Mouse (Mus musculus) left cerebral cortex, adult 11 months (tissue): ENCODE measurements at regions not wholly inside any gene's neighbourhood (a gene's known extent, or its start where the extent isn't known, plus 50 kb on each side); places are given as distances from the start of the nearest gene placed in this dataset.

ENCODE experiments used
- DNase-seq: peaks from one replicate; pipeline ENCODE4 v3.0.0; 2022; ENCODE audit warnings: low spot score

DNA sequence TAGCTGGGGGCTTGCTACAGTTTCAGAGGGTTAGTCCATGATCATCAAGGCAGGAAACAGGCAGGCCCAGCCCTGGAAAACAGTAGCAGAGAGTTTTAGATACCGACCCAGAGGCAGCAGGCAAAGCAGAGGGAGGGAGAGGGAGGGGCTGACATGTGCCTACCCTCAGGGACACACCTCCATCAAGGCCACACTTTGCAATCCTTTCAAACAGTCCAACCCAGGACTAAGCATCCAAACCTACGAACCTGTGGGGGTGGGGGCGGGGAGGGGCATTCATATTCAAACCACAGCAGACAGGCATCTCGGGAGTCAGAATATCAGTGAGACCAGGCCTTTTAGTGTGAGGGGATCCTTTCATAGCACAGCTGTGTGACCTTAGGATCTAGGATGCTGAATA is 103.2 kb downstream of the Fam168b start:
- no peak for DNase-seq

DNA sequence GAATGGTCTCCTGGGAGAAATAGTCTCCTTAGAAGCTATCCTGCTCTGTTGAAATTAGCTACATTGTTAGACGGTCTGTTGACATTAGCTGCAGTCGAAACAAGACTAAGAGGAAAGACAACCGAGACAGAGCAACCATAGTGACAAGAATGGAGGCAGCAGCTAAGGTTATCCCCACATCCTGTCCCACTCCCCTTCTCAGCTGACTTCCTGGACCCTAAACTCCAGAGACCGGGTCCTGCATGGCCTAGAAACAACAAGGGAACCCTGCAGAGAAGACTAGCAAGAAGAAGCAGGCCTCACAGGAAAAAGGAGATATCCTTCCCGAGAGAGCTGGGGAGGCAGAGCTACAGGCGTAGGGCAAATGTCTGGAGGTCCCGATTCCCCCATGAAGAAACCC is 102.0 kb downstream of the Fam168b start:
- no peak for DNase-seq

DNA sequence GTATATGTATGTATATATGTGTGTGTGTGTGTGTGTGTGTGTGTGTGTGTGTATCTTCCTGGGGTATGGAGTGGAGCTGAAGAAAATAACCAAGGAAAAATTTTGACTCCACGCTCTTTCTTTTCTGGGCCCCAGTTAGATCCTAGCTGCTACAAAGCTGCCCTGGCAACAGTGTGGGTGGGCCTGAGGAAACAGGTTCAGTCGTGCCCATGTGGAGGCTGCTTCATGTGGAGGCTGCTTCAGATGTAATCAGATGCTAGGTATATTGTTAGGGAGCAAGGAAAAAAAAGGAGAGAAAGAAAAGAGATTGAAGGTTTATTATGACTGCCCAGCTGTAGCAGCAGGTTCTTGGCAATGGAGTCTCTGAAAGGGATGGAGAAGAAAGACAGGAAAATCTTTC is 100.6 kb downstream of the Fam168b start:
- DNase-seq = no peak

DNA sequence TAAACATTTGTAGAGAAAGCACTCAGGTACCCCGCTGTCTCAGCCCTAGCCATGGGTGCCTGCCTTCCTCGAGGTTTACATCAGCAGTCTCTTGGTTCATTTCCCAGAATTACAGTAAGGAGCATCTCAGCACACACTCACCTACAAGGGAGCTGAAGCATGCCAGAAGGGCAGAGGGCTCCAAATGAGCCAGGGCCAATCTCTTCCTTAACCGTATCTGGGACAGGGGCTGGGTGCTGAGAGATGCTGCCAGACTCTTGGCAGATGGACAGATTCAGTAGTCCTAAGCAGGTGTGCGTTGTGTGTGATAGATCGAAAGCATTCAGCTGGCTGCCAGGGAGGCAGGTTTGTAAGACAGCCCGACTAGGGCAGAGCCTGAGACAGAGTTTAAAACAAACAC is 97.0 kb downstream of the Fam168b start:
- no peak for DNase-seq

GRCm38 (mm10) chr1:34749161-34750040 is 93.5 kb downstream of the Fam168b start:
- no peak for DNase-seq

DNA sequence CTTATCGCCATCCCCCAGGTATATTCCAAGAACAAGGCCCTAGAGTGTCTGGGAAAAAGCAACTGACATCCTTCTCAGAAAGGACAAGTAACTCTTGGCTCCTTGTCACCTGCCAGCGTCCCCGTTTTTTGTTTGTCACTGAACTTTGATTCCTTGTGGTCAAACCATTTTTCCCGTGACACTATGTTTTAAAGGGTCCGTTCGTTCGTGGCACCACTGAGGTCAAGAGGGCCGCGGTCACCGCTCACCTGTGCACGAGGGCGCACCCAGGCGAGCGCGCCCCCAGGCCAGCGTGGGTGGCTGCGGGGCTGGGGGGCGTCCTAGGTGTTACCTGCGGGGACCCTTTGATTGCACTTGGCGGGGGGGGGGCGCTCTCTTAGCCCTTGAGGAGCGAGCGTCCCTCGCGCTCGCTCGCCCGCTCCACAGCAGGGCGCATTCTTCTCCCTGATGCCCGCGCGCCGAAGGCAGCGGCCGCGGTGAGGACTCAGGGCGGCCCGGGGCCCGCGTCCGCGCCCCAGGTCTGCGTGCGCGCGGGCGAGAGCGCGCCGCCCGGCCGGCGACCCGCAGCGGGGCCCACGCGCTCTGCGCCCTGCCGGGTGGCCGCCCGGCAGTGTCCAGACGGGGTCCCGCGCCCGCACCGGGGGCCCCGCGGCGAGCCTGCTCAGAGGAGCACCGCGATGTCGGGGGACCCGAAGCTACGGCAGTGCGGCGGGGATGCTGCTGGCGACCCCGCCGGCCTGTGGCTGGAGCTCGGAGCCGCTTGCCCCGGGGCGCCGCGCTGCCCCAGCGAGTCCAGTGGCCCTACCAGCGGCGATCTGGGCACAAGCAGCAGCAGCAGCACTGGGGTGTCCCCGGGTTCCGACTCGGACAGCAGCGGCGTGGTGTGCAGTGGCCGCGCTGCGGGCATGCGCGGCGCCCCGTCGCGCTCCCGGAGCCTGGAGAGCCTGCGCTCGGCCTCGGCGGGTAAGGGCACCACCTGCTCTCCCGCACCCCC is 92.5 kb downstream of the Fam168b start:
- DNase-seq = no peak

DNA sequence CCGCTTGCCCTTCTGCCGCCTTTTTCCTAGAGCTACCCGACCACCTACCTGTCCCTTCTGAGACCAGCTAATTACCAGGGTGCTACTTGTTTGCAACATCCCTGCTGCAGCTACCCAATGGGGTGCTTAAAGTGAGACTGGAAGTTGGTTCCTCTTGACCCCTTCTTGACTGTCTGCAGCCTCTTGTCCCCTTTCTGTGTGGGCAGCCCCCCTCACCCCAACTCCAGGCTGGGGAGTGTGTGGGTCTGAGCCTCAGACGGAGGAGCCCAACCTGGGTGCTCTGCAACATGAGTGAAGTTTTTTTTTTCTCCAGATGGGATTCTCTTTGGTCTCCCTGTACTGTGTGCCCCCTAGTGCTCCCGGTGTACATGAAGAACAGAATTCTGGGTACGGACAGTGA is 91.7 kb downstream of the Fam168b start:
- no peak for DNase-seq

- DNase-seq = peak; percentile 37
Measured at GRCm38 (mm10) chr1:34753581-34753980, 89.3 kb downstream of the Fam168b start.

- DNase-seq = no peak
Measured at GRCm38 (mm10) chr1:34760547-34760946, 82.3 kb downstream of the Fam168b start.

GRCm38 (mm10) chr1:34761436-34761835 is 81.4 kb downstream of the Fam168b start:
- no peak for DNase-seq

DNA sequence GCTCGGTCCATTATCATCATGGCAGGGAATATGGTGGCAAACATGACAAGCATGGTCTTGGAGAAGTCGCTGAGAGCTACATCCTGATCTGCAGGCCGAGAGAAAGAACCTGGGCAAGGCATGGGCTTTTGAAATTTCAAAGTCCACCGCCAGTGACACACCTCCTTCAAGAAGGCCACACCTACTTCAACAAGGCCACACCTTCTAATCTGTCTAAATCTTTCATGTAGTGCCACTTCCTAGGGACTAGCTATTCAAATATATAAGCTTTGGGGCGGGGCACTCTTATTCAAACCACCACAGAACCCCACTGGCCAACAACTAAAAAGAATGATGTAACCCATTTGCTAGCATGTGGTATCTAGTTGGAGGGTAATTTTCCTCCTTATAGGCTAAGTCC is 81.0 kb downstream of the Fam168b start:
- no peak for DNase-seq
